Mouse (Mus musculus) hindbrain, embryonic 10.5 days (tissue): ENCODE measurements at regions not wholly inside any gene's neighbourhood (a gene's known extent, or its start where the extent isn't known, plus 50 kb on each side); places are given as distances from the start of the nearest gene placed in this dataset.
"Not testable (repeated sequence)": the region's sequence is repeated elsewhere in the genome, so short reads cannot be mapped to it uniquely, and the experiment has no call there.

Experiments used
- DNase-seq: peaks from one replicate; pipeline ENCODE4 v3.0.0-alpha.2; 2017; ENCODE audit warnings: low spot score
- H3K27ac ChIP-seq: fragments of 300-500 bp; sonication (generic); 2 replicates; pipeline ENCODE4 v1.5.1; 2016; ENCODE audit warnings: mild to moderate bottlenecking, moderate library complexity
- H3K27me3 ChIP-seq: fragments of 300-500 bp; sonication (generic); 2 replicates; pipeline ENCODE4 v1.6.1; 2016; ENCODE audit warnings: mild to moderate bottlenecking; ENCODE audit not compliant: poor library complexity, insufficient read depth, severe bottlenecking
- H3K36me3 ChIP-seq: fragments of 300-500 bp; sonication (generic); 2 replicates; pipeline ENCODE4 v1.6.1; 2016; ENCODE audit warnings: mild to moderate bottlenecking, moderate library complexity
- H3K4me1 ChIP-seq: fragments of 300-500 bp; sonication (generic); replicated peaks from 2 replicates; pipeline ENCODE4 v1.6.1; 2016; ENCODE audit warnings: mild to moderate bottlenecking
- H3K4me3 ChIP-seq: fragments of 300-500 bp; sonication (generic); 2 replicates; pipeline ENCODE4 v1.5.1; 2016; ENCODE audit warnings: mild to moderate bottlenecking, moderate library complexity
- H3K9me3 ChIP-seq: fragments of 300-500 bp; sonication (generic); 2 replicates; pipeline ENCODE4 v1.6.1; 2016; ENCODE audit warnings: mild to moderate bottlenecking, moderate library complexity
- whole genome bisulfite sequencing: fragments of 180-500 bp; shearing (Covaris S2); methylation state at CpG from one replicate; pipeline ENCODE4 v1.1.7; 2016; 5-methylcytosine and 5-hydroxymethylcytosine counted together

GRCm38 (mm10) chr1:184669173-184669572 lies 63.2 kb downstream of the Hlx start:
- not testable (repeated sequence) for H3K36me3 ChIP-seq, H3K4me1 ChIP-seq, H3K4me3 ChIP-seq, H3K9me3 ChIP-seq, DNase-seq, H3K27me3 ChIP-seq, H3K27ac ChIP-seq
- 87% methylated on average over 5 of the region's 5 CpGs for WGBS

- H3K9me3 ChIP-seq, result no peaks in the 10 kb centered on the region
- H3K4me1 ChIP-seq, result peaks cover 4% of the 10 kb centered on the region; the same call in 1 of the 2 replicates
- 72% methylated on average over 1 of the region's 1 CpGs for WGBS
- no peaks in the 10 kb centered on the region for H3K36me3 ChIP-seq
- no peak overlapping the region for H3K4me3 ChIP-seq
- no peak overlapping the region for H3K27ac ChIP-seq
- DNase-seq, result no peak
- no peaks in the 10 kb centered on the region for H3K27me3 ChIP-seq
Measured at GRCm38 (mm10) chr1:184668428-184668827, 64.0 kb downstream of the Hlx start.

GRCm38 (mm10) chr1:184668022-184668421 lies 64.4 kb downstream of the Hlx start:
- WGBS, result 63% methylated on average over 2 of the region's 2 CpGs
- no peak for DNase-seq
- Histone ChIP-seq H3K27me3 (no peaks in the 10 kb centered on the region), H3K36me3 (no peaks in the 10 kb centered on the region), H3K9me3 (no peaks in the 10 kb centered on the region), H3K27ac (no peak overlapping the region), H3K4me3 (no peak overlapping the region), H3K4me1 (peaks cover 4% of the 10 kb centered on the region; the same call in 1 of the 2 replicates)

GRCm38 (mm10) chr1:184665243-184665642 lies 67.2 kb downstream of the Hlx start:
- Histone ChIP-seq H3K9me3 (no peaks in the 10 kb centered on the region), H3K27me3 (no peaks in the 10 kb centered on the region), H3K36me3 (no peaks in the 10 kb centered on the region), H3K4me3 (no peak overlapping the region), H3K4me1 (peaks cover 4% of the 10 kb centered on the region; the same call in 1 of the 2 replicates), H3K27ac (no peak overlapping the region)
- 78% methylated on average over 12 of the region's 12 CpGs for WGBS
- DNase-seq, result no peak

- no peak overlapping the region for H3K27ac ChIP-seq
- H3K4me3 ChIP-seq, result no peak overlapping the region
- no peaks in the 10 kb centered on the region for H3K27me3 ChIP-seq
- H3K4me1 ChIP-seq, result peaks cover 4% of the 10 kb centered on the region; the same call in 1 of the 2 replicates
- H3K36me3 ChIP-seq, result no peaks in the 10 kb centered on the region
- H3K9me3 ChIP-seq, result no peaks in the 10 kb centered on the region
- DNase-seq, result no peak
- 79% methylated on average over 5 of the region's 5 CpGs for WGBS
Measured at GRCm38 (mm10) chr1:184664098-184664375, 68.4 kb downstream of the Hlx start.

- Histone ChIP-seq H3K27ac (no peak overlapping the region), H3K4me3 (no peak overlapping the region), H3K4me1 (peaks cover 4% of the 10 kb centered on the region; the same call in 1 of the 2 replicates), H3K27me3 (no peaks in the 10 kb centered on the region), H3K9me3 (no peaks in the 10 kb centered on the region), H3K36me3 (no peaks in the 10 kb centered on the region)
- no peak for DNase-seq
- 81% methylated on average over 14 of the region's 14 CpGs for WGBS
Measured at GRCm38 (mm10) chr1:184663300-184664097, 68.9 kb downstream of the Hlx start.

GRCm38 (mm10) chr1:184650541-184651105 lies 81.8 kb downstream of the Hlx start:
- no peaks in the 10 kb centered on the region for H3K4me1 ChIP-seq
- peaks cover 9% of the 10 kb centered on the region; the same call in 1 of the 2 replicates for H3K9me3 ChIP-seq
- H3K27ac ChIP-seq, result no peak overlapping the region
- WGBS, result 87% methylated on average over 4 of the region's 4 CpGs
- no peak overlapping the region for H3K4me3 ChIP-seq
- H3K36me3 ChIP-seq, result no peaks in the 10 kb centered on the region
- no peak for DNase-seq
- no peaks in the 10 kb centered on the region for H3K27me3 ChIP-seq

- H3K4me3 ChIP-seq, result no peak overlapping the region
- H3K4me1 ChIP-seq, result peaks cover 9% of the 10 kb centered on the region
- H3K36me3 ChIP-seq, result no peaks in the 10 kb centered on the region
- WGBS, result 91% methylated on average over 8 of the region's 8 CpGs
- H3K27me3 ChIP-seq, result no peaks in the 10 kb centered on the region
- H3K9me3 ChIP-seq, result peaks cover 9% of the 10 kb centered on the region; the same call in 1 of the 2 replicates
- DNase-seq, result no peak
- no peak overlapping the region for H3K27ac ChIP-seq
Measured at GRCm38 (mm10) chr1:184647920-184648540, 84.4 kb downstream of the Hlx start.

- Histone ChIP-seq H3K27me3 (no peaks in the 10 kb centered on the region), H3K27ac (peak overlapping the region; percentile 17; the same call in 1 of the 2 replicates), H3K4me1 (peaks cover 9% of the 10 kb centered on the region), H3K4me3 (no peak overlapping the region), H3K36me3 (no peaks in the 10 kb centered on the region), H3K9me3 (peaks cover 9% of the 10 kb centered on the region; the same call in 1 of the 2 replicates)
- whole genome bisulfite sequencing, result 55% methylated on average over 9 of the region's 9 CpGs
- peak; percentile 8 for DNase-seq
Measured at GRCm38 (mm10) chr1:184644767-184645598, 87.4 kb downstream of the Hlx start.

GRCm38 (mm10) chr1:184630695-184631475 lies 101.5 kb downstream of the Hlx start:
- Histone ChIP-seq H3K27ac (no peak overlapping the region), H3K4me1 (0 out of 2 replicates have a peak, but pooled peaks cover 4% of the 10 kb centered on the region), H3K27me3 (no peaks in the 10 kb centered on the region), H3K4me3 (no peak overlapping the region), H3K36me3 (no peaks in the 10 kb centered on the region), H3K9me3 (no peaks in the 10 kb centered on the region)
- 88% methylated on average over 13 of the region's 13 CpGs for WGBS
- DNase-seq, result no peak

- 0 out of 2 replicates have a peak, but pooled peaks cover 4% of the 10 kb centered on the region for H3K4me1 ChIP-seq
- DNase-seq, result no peak
- H3K27me3 ChIP-seq, result no peaks in the 10 kb centered on the region
- no peak overlapping the region for H3K27ac ChIP-seq
- H3K9me3 ChIP-seq, result no peaks in the 10 kb centered on the region
- WGBS, result 92% methylated on average over 9 of the region's 9 CpGs
- H3K36me3 ChIP-seq, result no peaks in the 10 kb centered on the region
- no peak overlapping the region for H3K4me3 ChIP-seq
Measured at GRCm38 (mm10) chr1:184629194-184629593, 103.2 kb downstream of the Hlx start.

GRCm38 (mm10) chr1:184628566-184629168 lies 103.8 kb downstream of the Hlx start:
- H3K9me3 ChIP-seq, result no peaks in the 10 kb centered on the region
- H3K27ac ChIP-seq, result no peak overlapping the region
- no peaks in the 10 kb centered on the region for H3K27me3 ChIP-seq
- H3K4me3 ChIP-seq, result no peak overlapping the region
- DNase-seq, result no peak
- 83% methylated on average over 3 of the region's 3 CpGs for WGBS
- H3K4me1 ChIP-seq, result 0 out of 2 replicates have a peak, but pooled peaks cover 4% of the 10 kb centered on the region
- H3K36me3 ChIP-seq, result no peaks in the 10 kb centered on the region
